Mouse (Mus musculus): ENCODE data around the gene Ercc6l2. TPM values are rescaled to one million over a fixed set of nuclear protein-coding genes. Genes with fewer than 3 reads are reported as not detected.

The Ercc6l2 gene
- total and polyA plus RNA-seq, 3 experiments: 2.1 to 9.8 (median 8.1) TPM

GRCm38 (mm10) chr13:63929351-63929750 lies 114.3 kb downstream of the Ercc6l2 start:
- no peaks in the 10 kb centered on the region for H3K27me3 ChIP-seq (ENCODE audit: control insufficient read depth, insufficient read depth, low read length)
- DNase-seq: no peak
- TF ChIP-seq EP300 (IDR thresholded peaks at IDR 0.05; ENCODE audit: insufficient read depth, low read depth, low read length): no peak
- TF ChIP-seq CTCF (IDR thresholded peaks at IDR 0.05): peak; percentile 62
- no peak for TF ChIP-seq POLR2A (IDR thresholded peaks at IDR 0.05; ENCODE audit: insufficient read depth, low read depth, low read length)
- intact Hi-C loops (cut with DNase I): no loop called here
- no peaks in the 10 kb centered on the region for H3K36me3 ChIP-seq (ENCODE audit: control insufficient read depth, insufficient read depth, low read length)
- H3K79me2 ChIP-seq (replicated peaks; ENCODE audit: control insufficient read depth, insufficient read depth, low read length): no peaks in the 10 kb centered on the region
- 35% methylated on average over 1 of the region's 1 CpGs for WGBS
- peaks cover 2% of the 10 kb centered on the region; the same call in 1 of the 2 replicates for H3K4me1 ChIP-seq (ENCODE audit: control insufficient read depth, insufficient read depth, low read length)
- no peak overlapping the region for H3K4me3 ChIP-seq
- H3K9ac ChIP-seq (ENCODE audit: low read depth, low read length): no peak overlapping the region
- no peak overlapping the region for H3K27ac ChIP-seq

GRCm38 (mm10) chr13:63929917-63930515 lies 115.0 kb downstream of the Ercc6l2 start:
- no peak overlapping the region for H3K4me3 ChIP-seq
- TF ChIP-seq EP300 (IDR thresholded peaks at IDR 0.05; ENCODE audit: insufficient read depth, low read depth, low read length): no peak
- TF ChIP-seq POLR2A (IDR thresholded peaks at IDR 0.05; ENCODE audit: insufficient read depth, low read depth, low read length): no peak
- no peak for TF ChIP-seq CTCF (IDR thresholded peaks at IDR 0.05)
- intact Hi-C loops (cut with DNase I): no loop called here
- DNase-seq: no peak
- WGBS: 66% methylated on average over 5 of the region's 5 CpGs
- H3K79me2 ChIP-seq (replicated peaks; ENCODE audit: control insufficient read depth, insufficient read depth, low read length): no peaks in the 10 kb centered on the region
- H3K27ac ChIP-seq: no peak overlapping the region
- H3K27me3 ChIP-seq (ENCODE audit: control insufficient read depth, insufficient read depth, low read length): no peaks in the 10 kb centered on the region
- no peaks in the 10 kb centered on the region for H3K36me3 ChIP-seq (ENCODE audit: control insufficient read depth, insufficient read depth, low read length)
- no peaks in the 10 kb centered on the region for H3K4me1 ChIP-seq (ENCODE audit: control insufficient read depth, insufficient read depth, low read length)
- H3K9ac ChIP-seq (ENCODE audit: low read depth, low read length): no peak overlapping the region

- TF ChIP-seq CTCF (IDR thresholded peaks at IDR 0.05) (no peak), EP300 (IDR thresholded peaks at IDR 0.05; ENCODE audit: insufficient read depth, low read depth, low read length) (no peak), POLR2A (IDR thresholded peaks at IDR 0.05; ENCODE audit: insufficient read depth, low read depth, low read length) (no peak)
- Histone ChIP-seq H3K4me1 (ENCODE audit: control insufficient read depth, insufficient read depth, low read length) (no peaks in the 10 kb centered on the region), H3K36me3 (ENCODE audit: control insufficient read depth, insufficient read depth, low read length) (no peaks in the 10 kb centered on the region), H3K27ac (no peak overlapping the region), H3K4me3 (no peak overlapping the region), H3K9ac (ENCODE audit: low read depth, low read length) (no peak overlapping the region), H3K27me3 (ENCODE audit: control insufficient read depth, insufficient read depth, low read length) (no peaks in the 10 kb centered on the region), H3K79me2 (replicated peaks; ENCODE audit: control insufficient read depth, insufficient read depth, low read length) (no peaks in the 10 kb centered on the region)
- 88% methylated on average over 10 of the region's 10 CpGs for WGBS
- intact Hi-C loops (cut with DNase I): no loop called here
- no peak for DNase-seq
Observed at GRCm38 (mm10) chr13:63930525-63930924, 115.5 kb downstream of the Ercc6l2 start.

GRCm38 (mm10) chr13:63936369-63936768 lies 121.3 kb downstream of the Ercc6l2 start:
- Histone ChIP-seq H3K27ac (no peak overlapping the region), H3K9ac (ENCODE audit: low read depth, low read length) (no peak overlapping the region), H3K27me3 (ENCODE audit: control insufficient read depth, insufficient read depth, low read length) (no peaks in the 10 kb centered on the region), H3K79me2 (replicated peaks; ENCODE audit: control insufficient read depth, insufficient read depth, low read length) (no peaks in the 10 kb centered on the region), H3K4me3 (no peak overlapping the region), H3K36me3 (ENCODE audit: control insufficient read depth, insufficient read depth, low read length) (no peaks in the 10 kb centered on the region), H3K4me1 (ENCODE audit: control insufficient read depth, insufficient read depth, low read length) (no peaks in the 10 kb centered on the region)
- 51% methylated on average over 9 of the region's 9 CpGs for WGBS
- intact Hi-C loops (cut with DNase I): no loop called here
- no peak for TF ChIP-seq POLR2A (IDR thresholded peaks at IDR 0.05; ENCODE audit: insufficient read depth, low read depth, low read length)
- no peak for TF ChIP-seq CTCF (IDR thresholded peaks at IDR 0.05)
- TF ChIP-seq EP300 (IDR thresholded peaks at IDR 0.05; ENCODE audit: insufficient read depth, low read depth, low read length): no peak
- no peak for DNase-seq

GRCm38 (mm10) chr13:63940257-63940656 lies 125.2 kb downstream of the Ercc6l2 start:
- no peak for TF ChIP-seq EP300 (IDR thresholded peaks at IDR 0.05; ENCODE audit: insufficient read depth, low read depth, low read length)
- TF ChIP-seq CTCF (IDR thresholded peaks at IDR 0.05): no peak
- no peak for TF ChIP-seq POLR2A (IDR thresholded peaks at IDR 0.05; ENCODE audit: insufficient read depth, low read depth, low read length)
- intact Hi-C loops (cut with DNase I): loop anchor here (5.0 kb wide), 1 partner anchor 38 kb away; no protein-coding TSS in a partner anchor
- Histone ChIP-seq H3K79me2 (replicated peaks; ENCODE audit: control insufficient read depth, insufficient read depth, low read length) (no peaks in the 10 kb centered on the region), H3K36me3 (ENCODE audit: control insufficient read depth, insufficient read depth, low read length) (no peaks in the 10 kb centered on the region), H3K27me3 (ENCODE audit: control insufficient read depth, insufficient read depth, low read length) (no peaks in the 10 kb centered on the region), H3K9ac (ENCODE audit: low read depth, low read length) (no peak overlapping the region), H3K27ac (no peak overlapping the region), H3K4me1 (ENCODE audit: control insufficient read depth, insufficient read depth, low read length) (peaks cover 4% of the 10 kb centered on the region; the same call in 1 of the 2 replicates), H3K4me3 (no peak overlapping the region)
- DNase-seq: no peak
- WGBS: 32% methylated on average over 1 of the region's 1 CpGs

GRCm38 (mm10) chr13:63941170-63941569 lies 126.1 kb downstream of the Ercc6l2 start:
- H3K4me3 ChIP-seq: no peak overlapping the region
- peaks cover 4% of the 10 kb centered on the region; the same call in 1 of the 2 replicates for H3K4me1 ChIP-seq (ENCODE audit: control insufficient read depth, insufficient read depth, low read length)
- no peak overlapping the region for H3K27ac ChIP-seq
- H3K36me3 ChIP-seq (ENCODE audit: control insufficient read depth, insufficient read depth, low read length): no peaks in the 10 kb centered on the region
- 69% methylated on average over 4 of the region's 4 CpGs for WGBS
- H3K79me2 ChIP-seq (replicated peaks; ENCODE audit: control insufficient read depth, insufficient read depth, low read length): no peaks in the 10 kb centered on the region
- TF ChIP-seq POLR2A (IDR thresholded peaks at IDR 0.05; ENCODE audit: insufficient read depth, low read depth, low read length) (no peak), EP300 (IDR thresholded peaks at IDR 0.05; ENCODE audit: insufficient read depth, low read depth, low read length) (no peak), CTCF (IDR thresholded peaks at IDR 0.05) (no peak)
- no peak overlapping the region for H3K9ac ChIP-seq (ENCODE audit: low read depth, low read length)
- no peak for DNase-seq
- H3K27me3 ChIP-seq (ENCODE audit: control insufficient read depth, insufficient read depth, low read length): no peaks in the 10 kb centered on the region
- intact Hi-C loops (cut with DNase I): loop anchor here (5.0 kb wide), 1 partner anchor 39 kb away; no protein-coding TSS in a partner anchor
